Mouse (Mus musculus): ENCODE measurements around the gene Crhr1. TPM values are rescaled to one million over a fixed set of nuclear protein-coding genes. Genes with fewer than 3 reads are reported as not detected.

The Crhr1 gene
- polyA plus RNA-seq, 1 experiment from 2014 or later, result not detected

DNA sequence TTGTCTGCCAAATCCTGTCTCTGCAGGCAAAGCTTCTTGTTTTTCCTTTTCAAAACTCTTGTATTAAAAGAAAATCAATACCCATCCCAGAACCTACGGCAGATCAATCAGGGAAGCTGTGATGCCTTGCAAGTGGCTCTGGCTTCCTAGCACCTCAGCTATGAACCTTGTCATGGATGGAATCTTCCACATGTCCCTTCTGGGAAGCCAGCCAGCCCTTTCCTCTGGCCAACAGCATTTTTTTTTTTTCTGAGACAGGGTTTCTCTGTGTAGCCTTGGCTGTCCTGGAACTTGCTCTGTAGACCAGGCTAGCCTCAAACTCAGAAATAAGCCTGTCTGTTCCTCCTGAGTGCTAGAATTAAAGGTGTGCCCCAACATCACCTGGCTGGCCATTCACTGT lies 22.3 kb upstream of the Crhr1 start:
- POLR2A ChIA-PET, result no interaction called here
- peaks cover 19% of the 10 kb centered on the region for H3K27me3 ChIP-seq
- CTCF ChIA-PET, result no interaction called here
- no peak for TF ChIP-seq CTCF (IDR thresholded peaks at IDR 0.05)
- ATAC-seq (no peak), DNase-seq (ENCODE audit: low read depth, low spot score) (no peak)
- in situ Hi-C loops (cut with MboI; ENCODE audit: low pct_unique_long_range_greater_than_20kb), result no loop called here

DNA sequence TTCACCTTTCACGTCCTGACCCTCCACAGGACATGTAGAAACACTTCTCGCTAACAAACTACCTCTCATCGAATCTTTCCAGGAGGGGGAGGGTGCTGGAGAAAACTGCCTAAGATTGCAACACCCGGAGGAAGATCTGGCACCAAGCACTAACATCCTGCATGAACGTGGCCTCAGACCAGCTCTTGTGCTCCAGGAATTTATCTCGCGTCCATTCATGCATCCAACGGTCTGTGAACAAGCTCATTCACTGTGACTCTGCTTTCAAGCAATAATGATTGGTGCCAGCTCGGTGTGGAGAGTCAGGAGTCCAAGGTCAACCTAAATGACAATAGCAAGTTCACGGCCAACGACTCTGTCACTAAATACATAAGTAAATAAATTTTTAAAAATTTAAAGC lies 20.8 kb upstream of the Crhr1 start:
- H3K27me3 ChIP-seq, result peaks cover 14% of the 10 kb centered on the region
- ChIA-PET CTCF (no interaction called here), POLR2A (no interaction called here)
- in situ Hi-C loops (cut with MboI; ENCODE audit: low pct_unique_long_range_greater_than_20kb), result no loop called here
- no peak for TF ChIP-seq CTCF (IDR thresholded peaks at IDR 0.05)
- DNase-seq (ENCODE audit: low read depth, low spot score) (no peak), ATAC-seq (no peak)

DNA sequence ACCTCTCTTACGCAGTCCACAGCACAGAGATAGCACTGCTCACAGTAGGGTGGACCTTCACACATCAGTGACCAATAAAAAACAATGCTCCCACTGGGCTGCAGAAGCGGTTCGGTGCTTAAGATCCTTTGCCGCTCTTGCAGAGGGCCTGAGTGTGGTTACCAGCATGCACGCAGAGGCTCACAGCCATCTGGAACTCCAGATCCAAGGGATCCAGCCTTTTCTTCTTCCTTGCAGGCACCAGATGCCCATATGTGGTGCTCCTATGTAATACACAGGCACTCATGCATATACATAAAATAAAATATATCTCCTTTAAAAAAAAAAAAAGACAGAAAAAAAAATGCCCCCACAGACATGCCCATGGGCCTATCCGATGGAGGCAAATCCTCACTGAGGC lies 19.0 kb upstream of the Crhr1 start:
- peaks cover 11% of the 10 kb centered on the region for H3K27me3 ChIP-seq
- ATAC-seq (no peak), DNase-seq (ENCODE audit: low read depth, low spot score) (no peak)
- in situ Hi-C loops (cut with MboI; ENCODE audit: low pct_unique_long_range_greater_than_20kb), result no loop called here
- ChIA-PET POLR2A (no interaction called here), CTCF (no interaction called here)
- no peak for TF ChIP-seq CTCF (IDR thresholded peaks at IDR 0.05)

DNA sequence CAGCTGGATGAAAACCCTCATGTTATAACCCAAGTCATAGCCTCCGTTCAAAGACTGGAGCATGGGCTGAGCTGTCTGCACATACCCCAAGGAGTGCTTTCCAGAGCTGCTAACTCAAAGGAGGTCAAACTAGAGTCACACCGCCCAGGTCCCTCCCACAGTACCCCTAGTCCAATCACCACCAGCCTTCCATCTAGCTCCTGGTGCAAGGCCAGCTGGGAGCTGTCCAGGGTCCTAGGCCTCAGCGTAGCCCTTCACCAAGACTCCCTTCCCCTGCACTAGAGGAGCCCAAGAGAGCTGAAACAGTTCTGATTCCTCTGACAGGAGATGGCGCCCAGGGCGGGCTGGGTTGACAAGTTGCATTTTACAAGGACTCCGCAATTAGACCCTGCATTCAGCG lies 18.0 kb upstream of the Crhr1 start:
- peaks cover 8% of the 10 kb centered on the region for H3K27me3 ChIP-seq
- ChIA-PET CTCF (no interaction called here), POLR2A (no interaction called here)
- DNase-seq (ENCODE audit: low read depth, low spot score) (peak; percentile 20), ATAC-seq (peak; percentile 70)
- no peak for TF ChIP-seq CTCF (IDR thresholded peaks at IDR 0.05)
- in situ Hi-C loops (cut with MboI; ENCODE audit: low pct_unique_long_range_greater_than_20kb), result no loop called here

DNA sequence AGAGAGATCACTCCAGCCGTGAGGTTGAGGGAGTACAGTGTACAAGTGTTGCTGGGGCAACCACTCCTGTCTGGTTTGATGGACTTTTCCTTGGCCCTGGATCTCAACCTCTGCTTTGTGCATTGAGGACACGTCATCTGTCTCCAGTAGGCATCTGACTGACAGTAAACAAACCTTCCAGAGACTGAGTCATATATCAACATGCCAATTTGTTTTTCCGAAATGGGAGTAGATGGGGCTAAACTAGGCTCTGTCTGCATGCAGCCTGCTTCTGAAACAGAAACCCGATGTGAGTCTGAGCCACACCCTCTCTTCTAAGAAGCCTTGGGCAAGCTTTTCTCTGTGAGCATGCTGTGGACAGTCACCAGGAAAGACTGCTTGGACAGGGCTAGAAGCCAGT lies 14.3 kb upstream of the Crhr1 start:
- CTCF ChIA-PET, result no interaction called here
- TF ChIP-seq CTCF (IDR thresholded peaks at IDR 0.05), result no peak
- ATAC-seq, result no peak
- in situ Hi-C loops (cut with MboI; ENCODE audit: low pct_unique_long_range_greater_than_20kb), result no loop called here
- DNase-seq (ENCODE audit: low read depth, low spot score), result no peak
- peaks cover 4% of the 10 kb centered on the region for H3K27me3 ChIP-seq
- POLR2A ChIA-PET, result no interaction called here

DNA sequence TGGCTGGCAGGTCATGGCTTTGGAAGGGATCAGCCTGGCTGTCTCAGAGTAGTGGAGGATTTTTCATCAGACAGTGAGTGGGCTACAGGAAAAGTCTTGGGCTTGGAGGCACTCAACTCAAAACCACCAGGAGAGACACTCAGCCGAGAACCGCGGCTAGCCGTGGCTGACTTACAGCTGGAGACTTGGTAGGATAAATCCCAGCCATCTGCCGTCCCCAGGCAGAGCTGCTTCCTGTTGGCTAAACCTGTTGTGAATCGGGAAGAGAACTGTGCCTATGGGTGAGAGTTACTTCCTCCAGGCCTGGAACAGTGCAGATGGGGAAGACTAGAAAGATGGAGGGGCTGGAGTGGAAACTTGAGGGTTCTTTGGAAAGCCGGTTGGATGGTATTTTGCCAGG lies 9.7 kb upstream of the Crhr1 start:
- POLR2A ChIA-PET, result interaction anchor here (0.5 kb wide), 1 partner anchor 20 kb away, joined by 4 read pairs; no protein-coding TSS in a partner anchor
- in situ Hi-C loops (cut with MboI; ENCODE audit: low pct_unique_long_range_greater_than_20kb), result no loop called here
- no peak for TF ChIP-seq CTCF (IDR thresholded peaks at IDR 0.05)
- CTCF ChIA-PET, result interaction anchor here (1.0 kb wide), 1 partner anchor 48 kb away, joined by 3 read pairs; no protein-coding TSS in a partner anchor
- peaks cover 3% of the 10 kb centered on the region for H3K27me3 ChIP-seq
- no peak for DNase-seq (ENCODE audit: low read depth, low spot score)
- ATAC-seq, result no peak

DNA sequence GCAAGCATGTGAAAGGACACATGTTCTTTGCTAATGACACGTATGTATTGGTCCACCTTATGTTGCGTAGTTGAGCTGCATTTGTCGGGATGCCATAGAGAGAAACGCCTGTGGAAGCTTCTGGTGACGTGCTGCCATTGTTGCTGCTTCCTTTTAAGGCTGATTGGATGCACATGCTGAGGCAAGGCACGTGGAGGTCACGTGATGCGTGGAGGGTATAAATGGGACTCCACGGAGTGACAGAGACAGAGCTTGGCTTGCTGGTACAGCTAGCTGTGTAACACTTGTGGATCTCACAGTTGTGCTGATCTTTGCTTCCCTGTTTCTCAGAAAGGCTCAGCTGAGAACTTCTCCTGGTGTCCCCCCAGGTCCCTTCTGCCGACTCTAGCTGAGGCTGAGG lies 9.2 kb upstream of the Crhr1 start:
- DNase-seq (ENCODE audit: low read depth, low spot score), result no peak
- CTCF ChIA-PET, result interaction anchor here (1.0 to 1.4 kb wide), 2 partner anchors 43 to 48 kb away, joined by 3 read pairs; no protein-coding TSS in a partner anchor
- TF ChIP-seq CTCF (IDR thresholded peaks at IDR 0.05), result no peak
- POLR2A ChIA-PET, result no interaction called here
- H3K27me3 ChIP-seq, result no peaks in the 10 kb centered on the region
- in situ Hi-C loops (cut with MboI; ENCODE audit: low pct_unique_long_range_greater_than_20kb), result no loop called here
- no peak for ATAC-seq

DNA sequence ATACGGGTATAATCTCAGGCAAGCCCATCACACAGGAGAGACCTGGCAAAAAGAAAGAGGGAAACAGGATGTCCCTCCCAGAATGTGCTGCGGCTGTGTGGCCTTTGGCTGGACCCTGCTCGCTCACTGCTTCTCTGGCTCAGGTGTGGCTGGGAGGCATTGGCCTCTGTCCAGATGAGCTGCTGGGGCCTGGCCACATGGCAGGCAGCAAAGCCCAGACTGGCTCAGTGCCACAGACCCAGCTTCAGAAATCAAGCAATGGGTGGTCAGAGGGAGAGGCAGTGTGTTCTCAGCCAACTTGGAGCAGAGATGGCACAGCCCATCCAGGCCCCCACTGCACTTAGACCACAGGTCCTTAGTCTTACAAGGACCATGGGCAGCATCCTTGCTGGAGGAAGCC lies 8.1 kb upstream of the Crhr1 start:
- TF ChIP-seq CTCF (IDR thresholded peaks at IDR 0.05), result no peak
- in situ Hi-C loops (cut with MboI; ENCODE audit: low pct_unique_long_range_greater_than_20kb), result no loop called here
- ATAC-seq (no peak), DNase-seq (ENCODE audit: low read depth, low spot score) (no peak)
- H3K27me3 ChIP-seq, result peaks cover 4% of the 10 kb centered on the region
- ChIA-PET POLR2A (no interaction called here), CTCF (interaction anchor here (1.4 kb wide), 1 partner anchor 42 kb away, joined by 3 read pairs; no protein-coding TSS in a partner anchor)

DNA sequence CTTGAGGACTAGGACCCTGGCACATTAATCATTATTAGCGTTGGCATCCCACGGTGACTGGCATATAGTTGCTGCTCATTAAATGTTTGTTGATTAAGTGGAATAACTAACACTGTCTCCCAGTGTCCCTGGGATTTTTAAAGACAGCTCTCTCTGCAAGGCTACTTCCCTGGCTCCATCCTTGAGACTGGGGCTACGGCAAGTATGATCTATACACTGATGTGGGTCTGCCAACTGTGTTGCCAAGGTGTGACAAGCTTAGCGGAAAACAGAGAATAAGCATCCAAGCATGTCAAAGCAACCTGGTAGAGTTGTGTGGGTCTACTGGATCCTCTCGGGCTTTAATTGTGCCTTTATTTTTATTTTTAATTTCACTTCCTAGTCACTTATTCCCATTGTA lies 3.2 kb upstream of the Crhr1 start:
- TF ChIP-seq CTCF (IDR thresholded peaks at IDR 0.05), result no peak
- CTCF ChIA-PET, result no interaction called here
- ATAC-seq, result no peak

DNA sequence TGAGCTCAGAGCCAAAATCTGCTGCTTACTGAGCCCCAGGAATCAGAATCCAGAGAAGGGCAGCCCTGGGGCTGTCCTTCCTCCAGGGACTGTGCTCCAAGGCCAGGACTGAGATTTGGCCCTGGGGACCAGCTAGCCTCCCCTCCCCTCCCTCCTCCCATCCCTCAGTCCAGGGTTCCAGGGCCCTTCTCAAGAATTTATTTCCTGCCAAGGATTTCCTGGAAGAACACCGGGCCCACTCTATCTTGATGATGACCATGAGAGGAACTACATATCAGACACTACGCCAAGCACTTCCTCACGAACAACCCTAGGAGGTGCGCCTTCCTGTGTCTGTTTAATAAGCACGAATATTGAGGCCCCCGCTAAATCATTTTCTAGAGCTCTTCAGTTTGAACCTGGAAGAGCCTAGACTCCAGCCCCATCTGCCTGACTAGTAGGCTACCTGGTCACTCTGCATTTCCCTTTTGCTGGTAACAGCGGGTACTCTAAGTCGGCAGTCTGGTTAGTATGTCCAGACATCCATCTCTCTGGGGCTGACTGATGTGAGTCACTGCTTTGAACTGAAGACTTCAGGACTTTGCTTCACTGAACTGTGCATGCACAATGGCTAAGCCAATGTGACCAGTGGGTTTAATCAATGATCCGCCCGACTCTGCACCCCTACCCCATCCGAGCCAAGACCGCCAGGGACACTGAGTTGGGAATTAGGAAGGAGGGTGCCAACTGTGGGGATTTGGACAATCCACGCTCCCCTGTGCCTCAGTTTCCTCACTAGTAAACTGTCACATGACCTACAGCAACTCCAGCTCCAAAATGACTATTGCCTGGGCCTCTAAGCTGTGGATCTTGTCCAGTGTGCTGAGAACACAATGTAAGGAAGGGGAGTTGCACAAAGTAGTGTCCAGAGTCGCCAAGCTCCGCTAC lies 1.7 kb upstream of the Crhr1 start:
- peaks cover 50% of the 10 kb centered on the region for H3K27me3 ChIP-seq
- ATAC-seq, result no peak

More for the DNA sequence above, 3.2 kb upstream of the Crhr1 start:
- DNase-seq (ENCODE audit: low read depth, low spot score), result no peak
- POLR2A ChIA-PET, result no interaction called here
- peaks cover 37% of the 10 kb centered on the region for H3K27me3 ChIP-seq
- in situ Hi-C loops (cut with MboI; ENCODE audit: low pct_unique_long_range_greater_than_20kb), result no loop called here

DNA sequence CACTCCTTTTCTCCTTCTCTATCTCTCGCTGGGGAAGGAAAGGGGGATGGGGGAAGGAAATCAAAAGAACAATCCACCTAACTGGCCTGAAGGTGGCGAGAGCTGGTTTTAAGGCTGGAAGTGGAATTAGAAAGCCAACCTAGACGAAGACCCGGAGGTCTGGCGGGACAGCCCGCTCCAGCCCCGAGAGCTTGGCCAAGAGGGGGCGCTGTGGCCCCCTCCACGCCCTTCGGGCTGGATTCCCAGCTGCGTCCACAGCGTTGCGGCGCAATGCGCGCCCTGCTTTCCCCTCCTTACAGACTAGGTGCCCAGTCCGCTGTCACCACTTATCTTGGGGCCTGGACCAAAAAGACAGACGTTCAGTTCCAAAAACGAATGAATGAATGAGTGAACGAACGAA lies 899 bp upstream of the Crhr1 start:
- ChIA-PET CTCF (no interaction called here), POLR2A (no interaction called here)
- H3K27me3 ChIP-seq, result peaks cover 55% of the 10 kb centered on the region
- no peak for DNase-seq (ENCODE audit: low read depth, low spot score)
- no peak for ATAC-seq
- in situ Hi-C loops (cut with MboI; ENCODE audit: low pct_unique_long_range_greater_than_20kb), result loop anchor here (5.0 kb wide), 1 partner anchor 49 kb away; no protein-coding TSS in a partner anchor
- TF ChIP-seq CTCF (IDR thresholded peaks at IDR 0.05), result no peak

More for the DNA sequence above, 1.7 kb upstream of the Crhr1 start:
- no peak for TF ChIP-seq CTCF (IDR thresholded peaks at IDR 0.05)
- DNase-seq (ENCODE audit: low read depth, low spot score), result no peak
- POLR2A ChIA-PET, result no interaction called here
- CTCF ChIA-PET, result no interaction called here
- in situ Hi-C loops (cut with MboI; ENCODE audit: low pct_unique_long_range_greater_than_20kb), result loop anchor here (5.0 kb wide), 1 partner anchor 49 kb away; no protein-coding TSS in a partner anchor

All from Patski (cell line).